Comparison of ENCODE assay signal across 15 mouse cellular contexts in the genomic region with DNA sequence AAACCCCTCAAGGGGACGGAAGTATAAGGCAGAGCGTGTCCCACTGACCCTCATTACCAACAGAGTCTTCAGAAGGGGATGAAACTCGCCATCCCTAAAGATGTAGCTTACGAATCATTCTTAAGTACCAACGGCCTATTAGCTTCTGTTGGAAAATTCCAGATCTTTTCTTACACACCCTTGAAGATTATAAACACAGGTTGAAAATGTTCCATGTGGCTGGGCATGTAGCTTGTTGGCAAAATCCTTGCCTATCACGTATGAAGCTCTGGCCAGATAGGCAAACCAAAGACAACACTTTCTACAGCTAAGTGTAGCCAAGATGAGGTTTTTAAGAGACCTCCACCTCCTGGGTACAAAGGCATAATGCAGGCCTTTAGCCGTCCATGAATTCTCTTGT.
A peak's percentile ranks its signal among the peaks of the same experiment; 100 is the strongest.
DNase-seq lines count a peak whose midpoint lies in the region; ATAC-seq and TF ChIP-seq lines count a peak whose summit lies in the region.
"Had no signal": no experiment of that assay in that cellular context is flagged by ENCODE, and none has a peak within 500 bp of the region (broad histone marks: within the 10 kb centered on the region; RNA-seq: fewer than 3 reads in every experiment).

No protein-coding gene starts in this region.

- no peak for TF ChIP-seq CTCF in heart, postnatal 0 days (IDR thresholded peaks at IDR 0.05; ENCODE audit: low read depth)
- no peak for TF ChIP-seq CTCF in left cerebral cortex, adult 2 months (IDR thresholded peaks at IDR 0.05)
- TF ChIP-seq CTCF in cerebellum, adult 2 months (IDR thresholded peaks at IDR 0.05; ENCODE audit: borderline replicate concordance, insufficient read depth, low read depth, low read length): no peak

- H3K27me3 ChIP-seq in heart, postnatal 0 days (ENCODE audit: control insufficient read depth, insufficient read depth, low read length): no peaks in the 10 kb centered on the region
- no peaks in the 10 kb centered on the region for H3K27me3 ChIP-seq in embryonic facial prominence, embryonic 10.5 days (replicated peaks; ENCODE audit: low read depth, poor library complexity, severe bottlenecking)
- no peaks in the 10 kb centered on the region for H3K27me3 ChIP-seq in intestine, embryonic 16.5 days (replicated peaks; ENCODE audit: control insufficient read depth, insufficient read depth, low read length)
- no peaks in the 10 kb centered on the region for H3K27me3 ChIP-seq in cerebellum, adult 2 months (ENCODE audit: control insufficient read depth, insufficient read depth, low read length)
- H3K27me3 ChIP-seq: midbrain, embryonic 13.5 days had no signal

- ATAC-seq in heart, postnatal 0 days (ENCODE audit: insufficient read depth, low read depth): no peak
- no peak for ATAC-seq in intestine, embryonic 16.5 days
- ATAC-seq: CD4-positive, CD25-positive, alpha-beta regulatory T cell, adult 4 months; forebrain, embryonic 16.5 days; midbrain, embryonic 13.5 days had no signal

- intact Hi-C loops in heart, postnatal 25 days (cut with DNase I): loop anchor here (2.0 kb wide), 1 partner anchor 18 kb away; no protein-coding TSS in a partner anchor
- intact Hi-C loops in left cerebral cortex, adult 2 months (cut with DNase I): no loop called here

- H3K27ac ChIP-seq in heart, postnatal 0 days (ENCODE audit: low read depth): peak overlapping the region; percentile 58
- peak overlapping the region; percentile 56 for H3K27ac ChIP-seq in left cerebral cortex, adult 2 months
- peak overlapping the region; percentile 42; the same call in 1 of the 2 replicates for H3K27ac ChIP-seq in embryonic facial prominence, embryonic 10.5 days (replicated peaks)
- H3K27ac ChIP-seq in intestine, embryonic 16.5 days (ENCODE audit: low read length): peak overlapping the region; percentile 34; the same call in 1 of the 2 replicates
- no peak overlapping the region for H3K27ac ChIP-seq in cerebellum, adult 2 months (ENCODE audit: insufficient read depth, low read length)
- H3K27ac ChIP-seq: midbrain, embryonic 13.5 days had no signal

- no peaks in the 10 kb centered on the region for H3K36me3 ChIP-seq in heart, postnatal 0 days (replicated peaks; ENCODE audit: control insufficient read depth, insufficient read depth, low read length)
- no peaks in the 10 kb centered on the region for H3K36me3 ChIP-seq in embryonic facial prominence, embryonic 10.5 days (replicated peaks)
- H3K36me3 ChIP-seq in intestine, embryonic 16.5 days (ENCODE audit: control insufficient read depth, insufficient read depth, low read length): no peaks in the 10 kb centered on the region
- H3K36me3 ChIP-seq: limb, embryonic 12.5 days; midbrain, embryonic 13.5 days had no signal

- no peak overlapping the region for H3K9ac ChIP-seq in heart, postnatal 0 days (replicated peaks; ENCODE audit: low read depth, low read length)
- no peak overlapping the region for H3K9ac ChIP-seq in intestine, embryonic 16.5 days (ENCODE audit: low read depth, low read length)
- H3K9ac ChIP-seq: limb, embryonic 12.5 days; midbrain, embryonic 13.5 days had no signal

- no peak for TF ChIP-seq EP300 in heart, postnatal 0 days (IDR thresholded peaks at IDR 0.05; ENCODE audit: low read depth)

- no peak overlapping the region for H3K4me3 ChIP-seq in heart, postnatal 0 days (ENCODE audit: low read depth, low read length)
- H3K4me3 ChIP-seq in left cerebral cortex, adult 2 months: no peak overlapping the region; the same call in 1 of the 2 replicates
- H3K4me3 ChIP-seq in embryonic facial prominence, embryonic 10.5 days: no peak overlapping the region
- no peak overlapping the region for H3K4me3 ChIP-seq in intestine, embryonic 16.5 days (ENCODE audit: low read length)
- H3K4me3 ChIP-seq in cerebellum, adult 2 months (replicated peaks; ENCODE audit: insufficient read depth, low read depth, low read length): no peak overlapping the region
- H3K4me3 ChIP-seq: limb, embryonic 12.5 days; midbrain, embryonic 13.5 days had no signal

- TF ChIP-seq POLR2A in cerebellum, adult 2 months (IDR thresholded peaks at IDR 0.05; ENCODE audit: borderline replicate concordance, insufficient read depth, low read length): no peak

- no peak for DNase-seq in heart, postnatal 0 days (ENCODE audit: low spot score)
- no peak for DNase-seq in heart, postnatal 25 days (ENCODE audit: low spot score)
- DNase-seq in left cerebral cortex, adult 2 months (ENCODE audit: extremely low spot score in 1 of 2, low spot score in 2 of 2): no peak
- DNase-seq in left cerebral cortex, adult 11 months (ENCODE audit: low spot score): no peak
- no peak for DNase-seq in embryonic facial prominence, embryonic 10.5 days (ENCODE audit: low spot score)
- no peak for DNase-seq in cerebellum, adult 2 months
- no peak for DNase-seq in embryo, embryonic 9.5 days (ENCODE audit: extremely low spot score)
- DNase-seq: cerebellum, postnatal 10 days; gastrocnemius, postnatal 14 days; lung, postnatal 36 days had no signal

- WGBS in heart, postnatal 0 days: 71% methylated on average over 7 of the region's 7 CpGs
- 81% methylated on average over 7 of the region's 7 CpGs for WGBS in embryonic facial prominence, embryonic 10.5 days
- WGBS in intestine, embryonic 16.5 days: 71% methylated on average over 7 of the region's 7 CpGs
- WGBS in cerebellum, adult 2 months: 90% methylated on average over 7 of the region's 7 CpGs

- peaks cover 10% of the 10 kb centered on the region for H3K4me1 ChIP-seq in heart, postnatal 0 days (ENCODE audit: control insufficient read depth, insufficient read depth)
- peaks cover 33% of the 10 kb centered on the region for H3K4me1 ChIP-seq in embryonic facial prominence, embryonic 10.5 days
- H3K4me1 ChIP-seq in intestine, embryonic 16.5 days (ENCODE audit: control insufficient read depth, insufficient read depth, low read length): peaks cover 20% of the 10 kb centered on the region
- H3K4me1 ChIP-seq in cerebellum, adult 2 months (ENCODE audit: control insufficient read depth, insufficient read depth, low read length): no peaks in the 10 kb centered on the region

- no peaks in the 10 kb centered on the region for H3K9me3 ChIP-seq in heart, postnatal 0 days (replicated peaks; ENCODE audit: control insufficient read depth, low read length)
- no peaks in the 10 kb centered on the region for H3K9me3 ChIP-seq in embryonic facial prominence, embryonic 10.5 days
- no peaks in the 10 kb centered on the region for H3K9me3 ChIP-seq in intestine, embryonic 16.5 days (ENCODE audit: control insufficient read depth, low read length)
- H3K9me3 ChIP-seq: limb, embryonic 12.5 days; midbrain, embryonic 13.5 days had no signal

- H3K4me2 ChIP-seq in heart, postnatal 0 days (ENCODE audit: low read depth, low read length): peak overlapping the region; percentile 46
- H3K4me2 ChIP-seq in intestine, embryonic 16.5 days (ENCODE audit: low read depth, low read length): no peak overlapping the region
- H3K4me2 ChIP-seq: limb, embryonic 12.5 days; midbrain, embryonic 13.5 days had no signal
